Mouse (Mus musculus): ENCODE data around the gene Rom1.

Gene Rom1

GRCm38 (mm10) chr19:8942276-8942964 is 13.3 kb upstream of the Rom1 start:
- no peak for DNase-seq (ENCODE audit: low spot score)

DNA sequence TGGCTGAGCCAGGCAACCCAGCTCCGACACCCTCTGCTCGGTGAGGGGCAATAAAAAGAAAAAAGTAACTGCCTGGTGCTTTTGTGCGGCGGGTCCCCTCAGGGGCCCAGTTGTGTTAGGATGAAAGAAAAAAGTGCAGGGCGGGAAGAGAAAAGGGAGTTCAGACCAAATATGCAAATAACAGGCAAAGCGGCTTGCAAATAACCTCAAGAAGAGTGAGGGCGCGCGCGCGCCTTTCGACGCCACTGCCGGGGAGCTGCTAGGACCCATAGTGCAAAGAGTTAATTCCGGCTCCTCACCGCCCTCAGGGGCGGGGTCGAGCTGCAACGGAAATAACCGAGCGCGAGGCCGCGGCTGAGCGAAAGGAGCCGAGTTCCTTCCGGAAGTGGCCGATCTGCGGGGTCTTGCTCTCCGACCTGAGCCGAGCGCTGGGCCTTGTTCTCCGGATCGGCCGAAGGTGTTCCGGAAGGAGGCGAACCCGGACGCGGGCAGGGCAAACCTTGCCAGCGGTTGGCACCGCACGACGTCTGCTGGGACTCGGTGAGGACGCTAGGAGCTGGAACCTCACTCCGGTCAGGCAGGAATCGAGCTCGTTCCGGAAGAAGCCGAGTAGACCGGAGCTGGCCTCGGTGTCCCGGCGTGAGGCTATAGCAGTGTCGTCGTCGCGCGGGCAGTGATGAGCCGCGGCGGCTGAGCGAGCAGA is 12.5 kb upstream of the Rom1 start, which contains the start of gene Mta2:
Gene Mta2, plus strand, starts transcription at position 361 of the 703 bp plus-strand sequence.
- peak; percentile 93 for DNase-seq (ENCODE audit: low spot score)

- DNase-seq (ENCODE audit: low spot score): no peak
Observed at GRCm38 (mm10) chr19:8941136-8941514, 12.0 kb upstream of the Rom1 start.

GRCm38 (mm10) chr19:8940526-8941133 is 11.5 kb upstream of the Rom1 start:
- DNase-seq (ENCODE audit: low spot score): no peak

DNA sequence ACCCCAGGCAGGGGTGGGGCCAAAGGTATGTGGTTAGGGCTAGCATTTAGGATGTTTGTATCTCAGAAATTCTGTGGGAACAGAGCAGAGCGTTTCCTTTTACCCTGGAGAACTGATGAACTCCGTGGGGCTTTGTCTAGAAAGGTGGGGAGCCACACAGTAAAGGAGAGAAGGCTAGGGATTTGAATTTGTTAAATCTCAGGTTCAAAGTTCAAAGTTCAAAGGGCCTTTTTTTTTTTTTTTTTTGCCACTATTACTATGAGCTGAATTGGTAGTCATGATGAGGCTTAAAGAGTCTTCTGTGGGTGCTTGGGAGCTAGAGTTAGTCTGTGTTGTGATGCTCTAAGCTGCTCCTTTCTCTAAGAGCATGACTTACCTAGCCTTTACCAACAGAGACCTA is 7.6 kb upstream of the Rom1 start:
- no peak for DNase-seq (ENCODE audit: low spot score)

DNA sequence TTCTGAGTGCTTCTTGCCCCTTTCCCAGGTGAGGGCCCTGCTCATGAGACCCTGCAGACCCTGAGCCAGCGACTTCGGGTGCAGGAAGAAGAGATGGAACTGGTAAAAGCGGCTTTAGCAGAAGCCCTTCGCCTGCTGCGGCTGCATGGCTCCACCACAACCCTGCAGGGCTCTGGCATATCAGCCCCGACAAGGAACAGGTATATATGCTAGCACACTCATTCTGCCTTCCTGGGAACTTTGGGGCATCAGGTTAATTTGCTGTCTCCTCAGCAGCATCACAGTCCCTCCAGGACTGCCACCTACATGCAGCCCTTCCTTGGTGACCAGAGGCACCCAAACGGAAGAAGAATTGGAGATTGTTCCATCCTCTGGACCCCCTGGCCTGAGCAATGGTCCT is 1.6 kb upstream of the Rom1 start:
- no peak for DNase-seq (ENCODE audit: low spot score)

- no peak for DNase-seq (ENCODE audit: low spot score)
Observed at GRCm38 (mm10) chr19:8930117-8930516, 961 bp upstream of the Rom1 start.

DNA sequence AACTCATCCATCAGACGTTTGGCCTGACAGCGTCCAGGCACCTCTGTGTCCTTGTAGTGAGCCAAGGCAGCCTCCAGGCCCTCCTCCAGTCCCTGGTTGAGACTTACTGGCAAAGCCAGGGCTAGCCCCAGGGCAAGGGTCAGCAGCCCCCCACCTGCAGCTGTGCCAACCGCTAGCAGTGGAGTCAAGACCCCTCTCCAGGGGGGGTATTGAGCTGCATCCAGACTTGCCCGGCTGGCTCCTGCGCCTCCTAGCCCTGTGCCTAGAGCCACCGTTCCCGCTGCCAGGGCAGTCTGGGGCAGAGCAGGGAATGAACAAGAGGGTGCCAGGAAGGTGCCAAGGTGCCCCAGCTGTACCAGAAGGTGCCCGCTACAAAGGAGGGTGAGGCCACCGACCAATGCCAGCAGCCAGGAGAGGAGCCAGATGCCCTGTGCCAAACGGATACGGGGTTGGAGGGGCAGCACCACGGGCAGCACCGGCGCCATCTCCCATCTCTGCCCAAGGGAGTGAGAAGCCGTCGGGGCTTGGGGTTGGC is 400 bp downstream of the Rom1 start:
- DNase-seq (ENCODE audit: low spot score): no peak

GRCm38 (mm10) chr19:8927891-8928525 is 1.1 kb downstream of the Rom1 start:
- DNase-seq (ENCODE audit: low spot score): no peak

- no peak for DNase-seq (ENCODE audit: low spot score)
Observed at GRCm38 (mm10) chr19:8926766-8927165, 2.4 kb downstream of the Rom1 start.

DNA sequence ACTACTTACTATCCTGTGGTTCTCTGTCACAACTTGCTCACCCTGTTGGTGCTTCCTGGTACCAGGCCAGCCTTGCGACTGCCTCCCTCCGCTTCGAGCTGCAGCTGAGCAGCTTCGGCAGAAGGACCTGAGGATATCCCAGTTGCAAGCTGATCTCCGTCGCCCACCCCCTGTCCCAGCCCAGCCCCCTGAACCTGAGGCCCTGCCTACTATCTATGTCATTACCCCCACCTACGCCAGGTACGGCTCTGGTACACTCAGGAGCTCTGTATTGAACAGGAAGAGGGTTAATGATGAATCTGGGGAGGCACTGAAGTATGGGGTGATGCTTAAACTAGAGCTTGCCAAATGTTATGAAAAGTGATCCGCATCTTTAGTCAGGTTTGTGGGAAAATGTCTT is 7.4 kb downstream of the Rom1 start:
- DNase-seq (ENCODE audit: low spot score): no peak

- DNase-seq (ENCODE audit: low spot score): no peak
Observed at GRCm38 (mm10) chr19:8920836-8921291, 8.3 kb downstream of the Rom1 start.

DNA sequence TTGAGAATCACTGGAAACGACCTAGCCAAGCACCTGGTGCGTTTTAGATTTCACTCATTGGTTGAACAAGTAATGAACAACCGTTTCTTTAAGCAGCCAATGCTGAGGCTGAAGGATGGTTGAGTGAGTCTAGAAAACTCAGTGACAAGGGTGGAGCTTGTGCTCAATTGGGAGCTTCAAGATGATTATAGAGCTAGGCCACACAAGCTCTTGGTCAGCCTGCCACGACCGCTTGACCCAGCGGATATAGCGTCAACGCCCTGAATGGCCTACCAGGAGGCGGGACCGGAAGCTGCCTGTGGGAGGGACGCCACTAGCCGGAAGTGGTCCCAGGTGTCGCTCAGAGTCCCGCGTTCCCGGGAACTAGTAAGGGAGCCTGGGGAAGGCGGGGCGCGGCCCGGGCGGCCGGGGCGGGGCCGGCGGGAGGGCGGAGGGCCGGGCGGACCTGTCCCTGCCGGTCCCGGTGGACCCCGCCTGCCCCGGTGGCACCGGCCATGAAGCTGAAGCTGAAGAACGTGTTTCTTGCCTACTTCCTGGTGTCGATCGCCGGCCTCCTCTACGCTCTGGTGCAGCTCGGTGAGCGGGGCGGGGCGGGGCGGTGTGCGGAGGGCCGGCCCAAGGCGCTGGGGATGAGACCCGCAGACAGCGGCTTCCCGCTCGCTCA is 9.0 kb downstream of the Rom1 start, which contains the start of gene B3gat3:
Gene B3gat3, plus strand, starts transcription at position 302 of the 664 bp plus-strand sequence.
- DNase-seq (ENCODE audit: low spot score): peak; percentile 85

- no peak for DNase-seq (ENCODE audit: low spot score)
Observed at GRCm38 (mm10) chr19:8919684-8920072, 9.5 kb downstream of the Rom1 start.

GRCm38 (mm10) chr19:8919000-8919399 is 10.2 kb downstream of the Rom1 start:
- DNase-seq (ENCODE audit: low spot score): no peak

DNA sequence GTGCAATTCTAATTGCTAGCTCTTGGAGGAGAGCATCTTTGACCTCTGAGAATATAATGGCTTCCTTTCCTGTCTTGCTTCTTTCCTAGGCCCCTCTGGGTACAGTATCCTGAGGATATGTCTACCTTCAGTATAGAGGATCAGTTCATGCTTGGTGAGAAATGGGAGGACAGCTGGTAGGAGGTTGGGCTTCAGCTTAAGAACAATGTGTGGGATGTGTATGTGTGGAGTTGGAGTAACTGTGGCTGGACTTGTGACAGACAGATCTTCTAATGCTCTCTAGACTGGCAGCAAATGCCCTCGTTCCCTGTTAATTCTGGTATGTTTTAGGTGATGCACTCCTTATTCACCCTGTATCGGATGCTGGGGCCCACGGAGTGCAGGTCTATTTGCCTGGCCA is 14.9 kb downstream of the Rom1 start:
- no peak for DNase-seq (ENCODE audit: low spot score)

GRCm38 (mm10) chr19:8911810-8912209 is 17.3 kb downstream of the Rom1 start:
- no peak for DNase-seq (ENCODE audit: low spot score)

DNA sequence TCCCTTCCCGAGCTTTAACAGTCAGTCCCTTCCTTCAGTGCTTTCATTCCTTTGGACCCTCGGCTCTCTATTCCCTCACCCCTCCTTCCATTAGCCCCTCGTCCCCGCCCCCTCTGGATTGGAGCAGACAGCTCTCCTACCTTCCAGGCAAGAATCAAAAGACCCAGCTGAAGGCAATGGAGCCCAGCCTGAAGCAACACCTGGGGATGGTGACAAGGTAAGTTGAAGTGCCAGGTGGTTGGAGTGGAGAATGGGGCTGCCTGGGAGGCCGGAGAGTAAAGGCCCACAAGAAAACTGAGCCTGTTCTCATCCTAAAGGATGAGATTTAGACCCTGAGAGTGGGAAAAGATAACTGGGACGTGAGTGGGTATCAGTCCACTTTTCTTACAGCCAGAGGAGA is 20.6 kb downstream of the Rom1 start:
- DNase-seq (ENCODE audit: low spot score): no peak

DNA sequence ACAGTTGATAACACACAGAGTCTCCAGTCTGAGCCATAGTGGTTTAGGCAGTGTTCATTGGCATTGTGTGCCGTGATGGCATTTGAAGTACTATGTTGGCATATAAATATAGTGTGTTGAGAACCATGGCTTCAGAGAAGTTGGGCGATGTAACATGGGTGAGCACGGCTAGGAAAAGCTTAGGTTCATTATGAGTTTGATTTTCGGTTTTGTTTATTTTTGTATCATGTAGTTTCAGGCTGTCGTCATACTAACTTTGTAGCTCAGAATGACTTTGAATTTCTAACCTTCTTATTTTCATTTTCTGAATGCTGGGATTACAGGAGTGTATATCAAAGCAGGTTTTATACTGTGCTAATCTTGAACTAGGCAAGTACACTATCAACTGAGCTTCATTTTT is 25.7 kb downstream of the Rom1 start:
- no peak for DNase-seq (ENCODE audit: low spot score)

DNA sequence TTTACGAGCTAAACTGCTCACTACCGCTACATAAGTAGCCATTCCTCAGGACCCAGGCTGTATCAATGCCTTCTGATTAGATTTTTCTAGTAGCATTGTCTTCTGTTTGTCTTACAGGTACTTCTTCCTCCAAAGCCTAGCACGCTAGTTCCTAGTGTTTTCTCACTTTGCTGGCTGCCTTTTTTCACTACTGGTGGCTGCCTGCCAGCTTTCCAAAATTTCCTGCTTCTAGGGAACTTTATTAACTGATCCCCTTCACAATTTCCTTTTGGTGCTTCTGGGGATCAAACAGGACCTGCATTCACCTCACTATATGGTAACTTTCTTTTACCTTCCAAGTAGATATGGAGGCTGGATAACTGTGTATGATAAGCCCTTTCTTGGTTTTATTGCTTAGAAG is 30.1 kb downstream of the Rom1 start:
- DNase-seq (ENCODE audit: low spot score): no peak

DNA sequence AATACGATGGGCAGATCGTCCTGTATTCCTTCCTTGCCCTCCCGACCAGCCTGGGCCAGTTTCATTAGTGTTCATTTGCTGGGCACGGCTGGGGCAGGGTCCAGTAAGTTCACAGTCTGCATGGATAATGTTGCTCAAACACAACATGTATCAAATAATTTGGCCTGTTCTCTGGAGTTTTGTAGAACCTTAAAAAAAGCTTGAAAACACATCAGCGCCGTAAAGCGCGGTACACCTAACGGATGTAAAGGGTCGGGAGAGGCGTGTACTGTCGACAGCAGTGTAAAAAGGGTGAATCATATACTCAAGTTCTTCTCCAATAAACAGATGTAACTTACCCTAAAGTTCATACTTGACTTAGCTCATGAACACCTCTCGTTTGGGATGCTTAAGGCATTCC is 30.6 kb downstream of the Rom1 start:
- DNase-seq (ENCODE audit: low spot score): no peak
